Mouse (Mus musculus): ENCODE results near the gene Sh3rf1. TPM values are rescaled to one million over a fixed set of nuclear protein-coding genes. Genes with fewer than 3 reads are reported as not detected.

Gene Sh3rf1
- polyA plus RNA-seq, 1 experiment = 18.3 TPM

GRCm38 (mm10) chr8:61295441-61295840 is 71.8 kb downstream of the Sh3rf1 start:
- no peaks in the 10 kb centered on the region; the same call in 1 of the 2 replicates for H3K36me3 ChIP-seq (ENCODE audit: control insufficient read depth, insufficient read depth, low read length)
- H3K4me1 ChIP-seq (ENCODE audit: control insufficient read depth, insufficient read depth, insufficient read length, low read length) = no peaks in the 10 kb centered on the region
- WGBS = 90% methylated on average over 12 of the region's 12 CpGs
- no peak overlapping the region for H3K4me3 ChIP-seq (ENCODE audit: low read depth, low read length)
- no peak overlapping the region for H3K27ac ChIP-seq (ENCODE audit: insufficient read depth, low read depth, low read length)
- no peak for TF ChIP-seq CTCF (IDR thresholded peaks at IDR 0.05; ENCODE audit: extremely low read depth, insufficient read length, insufficient replicate concordance, low read depth, low read length)
- no peak for TF ChIP-seq POLR2A (IDR thresholded peaks at IDR 0.05; ENCODE audit: low read depth, low read length)
- H3K27me3 ChIP-seq (ENCODE audit: control insufficient read depth, insufficient read depth, low read length) = no peaks in the 10 kb centered on the region

GRCm38 (mm10) chr8:61298828-61299227 is 75.2 kb downstream of the Sh3rf1 start:
- Histone ChIP-seq H3K27me3 (ENCODE audit: control insufficient read depth, insufficient read depth, low read length) (no peaks in the 10 kb centered on the region), H3K4me1 (ENCODE audit: control insufficient read depth, insufficient read depth, insufficient read length, low read length) (no peaks in the 10 kb centered on the region), H3K36me3 (ENCODE audit: control insufficient read depth, insufficient read depth, low read length) (no peaks in the 10 kb centered on the region), H3K4me3 (ENCODE audit: low read depth, low read length) (no peak overlapping the region), H3K27ac (ENCODE audit: insufficient read depth, low read depth, low read length) (no peak overlapping the region)
- 83% methylated on average over 4 of the region's 4 CpGs for WGBS
- TF ChIP-seq POLR2A (IDR thresholded peaks at IDR 0.05; ENCODE audit: low read depth, low read length) (no peak), CTCF (IDR thresholded peaks at IDR 0.05; ENCODE audit: extremely low read depth, insufficient read length, insufficient replicate concordance, low read depth, low read length) (no peak)

GRCm38 (mm10) chr8:61301298-61302028 is 77.8 kb downstream of the Sh3rf1 start:
- Histone ChIP-seq H3K4me3 (ENCODE audit: low read depth, low read length) (no peak overlapping the region), H3K27ac (ENCODE audit: insufficient read depth, low read depth, low read length) (no peak overlapping the region), H3K27me3 (ENCODE audit: control insufficient read depth, insufficient read depth, low read length) (no peaks in the 10 kb centered on the region), H3K4me1 (ENCODE audit: control insufficient read depth, insufficient read depth, insufficient read length, low read length) (peaks cover 3% of the 10 kb centered on the region; the same call in 1 of the 2 replicates), H3K36me3 (ENCODE audit: control insufficient read depth, insufficient read depth, low read length) (no peaks in the 10 kb centered on the region)
- WGBS = 81% methylated on average over 18 of the region's 18 CpGs
- TF ChIP-seq CTCF (IDR thresholded peaks at IDR 0.05; ENCODE audit: extremely low read depth, insufficient read length, insufficient replicate concordance, low read depth, low read length) = no peak
- no peak for TF ChIP-seq POLR2A (IDR thresholded peaks at IDR 0.05; ENCODE audit: low read depth, low read length)

GRCm38 (mm10) chr8:61302029-61302368 is 78.3 kb downstream of the Sh3rf1 start:
- peaks cover 3% of the 10 kb centered on the region; the same call in 1 of the 2 replicates for H3K4me1 ChIP-seq (ENCODE audit: control insufficient read depth, insufficient read depth, insufficient read length, low read length)
- WGBS = 76% methylated on average over 5 of the region's 5 CpGs
- H3K4me3 ChIP-seq (ENCODE audit: low read depth, low read length) = no peak overlapping the region
- no peaks in the 10 kb centered on the region for H3K36me3 ChIP-seq (ENCODE audit: control insufficient read depth, insufficient read depth, low read length)
- no peak for TF ChIP-seq POLR2A (IDR thresholded peaks at IDR 0.05; ENCODE audit: low read depth, low read length)
- no peak for TF ChIP-seq CTCF (IDR thresholded peaks at IDR 0.05; ENCODE audit: extremely low read depth, insufficient read length, insufficient replicate concordance, low read depth, low read length)
- no peak overlapping the region for H3K27ac ChIP-seq (ENCODE audit: insufficient read depth, low read depth, low read length)
- no peaks in the 10 kb centered on the region for H3K27me3 ChIP-seq (ENCODE audit: control insufficient read depth, insufficient read depth, low read length)

- TF ChIP-seq CTCF (IDR thresholded peaks at IDR 0.05; ENCODE audit: extremely low read depth, insufficient read length, insufficient replicate concordance, low read depth, low read length) = no peak
- no peak for TF ChIP-seq POLR2A (IDR thresholded peaks at IDR 0.05; ENCODE audit: low read depth, low read length)
- H3K4me3 ChIP-seq (ENCODE audit: low read depth, low read length) = no peak overlapping the region
- H3K27me3 ChIP-seq (ENCODE audit: control insufficient read depth, insufficient read depth, low read length) = no peaks in the 10 kb centered on the region
- H3K36me3 ChIP-seq (ENCODE audit: control insufficient read depth, insufficient read depth, low read length) = no peaks in the 10 kb centered on the region; the same call in 1 of the 2 replicates
- no peak overlapping the region for H3K27ac ChIP-seq (ENCODE audit: insufficient read depth, low read depth, low read length)
- peaks cover 3% of the 10 kb centered on the region; the same call in 1 of the 2 replicates for H3K4me1 ChIP-seq (ENCODE audit: control insufficient read depth, insufficient read depth, insufficient read length, low read length)
- 47% methylated on average over 7 of the region's 7 CpGs for WGBS
Observed at GRCm38 (mm10) chr8:61305451-61306070, 81.9 kb downstream of the Sh3rf1 start.

GRCm38 (mm10) chr8:61306501-61307112 is 82.9 kb downstream of the Sh3rf1 start:
- Histone ChIP-seq H3K4me3 (ENCODE audit: low read depth, low read length) (no peak overlapping the region), H3K36me3 (ENCODE audit: control insufficient read depth, insufficient read depth, low read length) (no peaks in the 10 kb centered on the region; the same call in 1 of the 2 replicates), H3K4me1 (ENCODE audit: control insufficient read depth, insufficient read depth, insufficient read length, low read length) (peaks cover 3% of the 10 kb centered on the region; the same call in 1 of the 2 replicates), H3K27ac (ENCODE audit: insufficient read depth, low read depth, low read length) (no peak overlapping the region), H3K27me3 (ENCODE audit: control insufficient read depth, insufficient read depth, low read length) (no peaks in the 10 kb centered on the region)
- TF ChIP-seq CTCF (IDR thresholded peaks at IDR 0.05; ENCODE audit: extremely low read depth, insufficient read length, insufficient replicate concordance, low read depth, low read length) = no peak
- TF ChIP-seq POLR2A (IDR thresholded peaks at IDR 0.05; ENCODE audit: low read depth, low read length) = no peak
- WGBS = 80% methylated on average over 4 of the region's 4 CpGs

GRCm38 (mm10) chr8:61308896-61309295 is 85.2 kb downstream of the Sh3rf1 start:
- TF ChIP-seq POLR2A (IDR thresholded peaks at IDR 0.05; ENCODE audit: low read depth, low read length) (no peak), CTCF (IDR thresholded peaks at IDR 0.05; ENCODE audit: extremely low read depth, insufficient read length, insufficient replicate concordance, low read depth, low read length) (no peak)
- no peaks in the 10 kb centered on the region for H3K27me3 ChIP-seq (ENCODE audit: control insufficient read depth, insufficient read depth, low read length)
- H3K4me3 ChIP-seq (ENCODE audit: low read depth, low read length) = no peak overlapping the region
- H3K27ac ChIP-seq (ENCODE audit: insufficient read depth, low read depth, low read length) = no peak overlapping the region
- H3K4me1 ChIP-seq (ENCODE audit: control insufficient read depth, insufficient read depth, insufficient read length, low read length) = peaks cover 3% of the 10 kb centered on the region; the same call in 1 of the 2 replicates
- H3K36me3 ChIP-seq (ENCODE audit: control insufficient read depth, insufficient read depth, low read length) = no peaks in the 10 kb centered on the region; the same call in 1 of the 2 replicates
